Mouse (Mus musculus) telencephalon, adult 2 months (tissue): Measurements from ENCODE around the gene Fam155a.
"Not testable (repeated sequence)": the region's sequence is repeated elsewhere in the genome, so short reads cannot be mapped to it uniquely, and the experiment has no call there.

ENCODE experiments used
- DNase-seq: peaks from one replicate; pipeline ENCODE4 v3.0.0-alpha.2; 2011; ENCODE audit warnings: low read depth, low spot score

The Fam155a gene

GRCm38 (mm10) chr8:9660014-9660413 lies 110.9 kb downstream of the Fam155a start:
- DNase-seq: not testable (repeated sequence)

GRCm38 (mm10) chr8:9656901-9657300 lies 114.1 kb downstream of the Fam155a start:
- DNase-seq: peak; percentile 79

GRCm38 (mm10) chr8:9654826-9655225 lies 116.1 kb downstream of the Fam155a start:
- DNase-seq: no peak

- DNase-seq: no peak
Measured at GRCm38 (mm10) chr8:9653643-9654042, 117.3 kb downstream of the Fam155a start.

- DNase-seq: no peak
Measured at GRCm38 (mm10) chr8:9638162-9638561, 132.8 kb downstream of the Fam155a start.

GRCm38 (mm10) chr8:9635240-9635639 lies 135.7 kb downstream of the Fam155a start:
- no peak for DNase-seq

- no peak for DNase-seq
Measured at GRCm38 (mm10) chr8:9607086-9607701, 163.8 kb downstream of the Fam155a start.

GRCm38 (mm10) chr8:9596003-9596402 lies 175.0 kb downstream of the Fam155a start:
- DNase-seq: no peak

GRCm38 (mm10) chr8:9581836-9582235 lies 189.1 kb downstream of the Fam155a start:
- DNase-seq: peak; percentile 50

- DNase-seq: no peak
Measured at GRCm38 (mm10) chr8:9580192-9580591, 190.8 kb downstream of the Fam155a start.

- DNase-seq: no peak
Measured at GRCm38 (mm10) chr8:9571977-9572376, 199.0 kb downstream of the Fam155a start.

GRCm38 (mm10) chr8:9569516-9570170 lies 201.3 kb downstream of the Fam155a start:
- peak; percentile 39 for DNase-seq

- no peak for DNase-seq
Measured at GRCm38 (mm10) chr8:9549199-9549598, 221.8 kb downstream of the Fam155a start.

- DNase-seq: no peak
Measured at GRCm38 (mm10) chr8:9547558-9547954, 223.4 kb downstream of the Fam155a start.

GRCm38 (mm10) chr8:9546919-9547557 lies 223.9 kb downstream of the Fam155a start:
- no peak for DNase-seq

GRCm38 (mm10) chr8:9546429-9546828 lies 224.5 kb downstream of the Fam155a start:
- DNase-seq: no peak

GRCm38 (mm10) chr8:9545665-9546064 lies 225.3 kb downstream of the Fam155a start:
- no peak for DNase-seq

- no peak for DNase-seq
Measured at GRCm38 (mm10) chr8:9535730-9536372, 235.1 kb downstream of the Fam155a start.

GRCm38 (mm10) chr8:9526515-9526914 lies 244.4 kb downstream of the Fam155a start:
- DNase-seq: no peak

- no peak for DNase-seq
Measured at GRCm38 (mm10) chr8:9521577-9521976, 249.4 kb downstream of the Fam155a start.

GRCm38 (mm10) chr8:9500751-9501150 lies 270.2 kb downstream of the Fam155a start:
- DNase-seq: no peak

- no peak for DNase-seq
Measured at GRCm38 (mm10) chr8:9494225-9494598, 276.7 kb downstream of the Fam155a start.
